Mouse (Mus musculus): ENCODE results near the gene Cep128.
A peak's percentile ranks its signal among the peaks of the same experiment; 100 is the strongest.
"Not testable (repeated sequence)": the region's sequence is repeated elsewhere in the genome, so short reads cannot be mapped to it uniquely, and the experiment has no call there.

Gene Cep128

DNA sequence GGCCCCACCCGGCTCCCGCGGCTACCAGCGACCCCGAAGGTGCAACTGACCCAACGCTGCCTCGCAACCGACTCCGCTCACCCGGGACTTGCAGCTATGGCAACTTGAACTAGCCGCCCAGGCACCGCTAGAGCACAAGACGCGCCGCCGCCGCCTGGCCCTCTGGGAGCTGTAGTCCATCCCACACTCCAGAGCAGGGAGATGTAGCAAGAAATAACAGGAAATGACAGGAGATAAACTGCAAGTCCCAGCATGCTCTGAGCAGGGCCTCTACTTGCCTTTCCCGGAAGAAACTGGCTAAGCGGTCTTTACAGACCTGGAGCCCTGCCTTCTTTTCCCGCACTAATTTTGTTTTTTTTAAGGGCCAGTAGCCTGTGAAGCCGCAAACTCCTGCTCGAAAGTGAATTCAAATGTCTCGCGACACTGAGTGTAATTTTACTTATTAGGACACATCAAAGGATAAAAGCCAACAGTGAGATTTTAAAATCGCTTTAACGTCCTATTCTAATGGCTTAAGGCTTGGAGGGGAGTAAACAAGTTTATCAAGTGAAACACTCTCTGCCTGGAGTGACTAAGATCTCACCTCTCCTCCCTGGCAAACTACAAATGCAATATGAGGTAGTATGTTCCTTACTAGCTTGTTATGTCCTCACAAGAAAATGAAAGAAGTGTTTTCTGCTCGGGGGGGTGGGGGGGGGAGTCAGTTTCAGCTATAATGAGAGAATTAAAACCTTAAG is at the start of gene Cep128, which contains the start of gene Tshr:
Gene Cep128, minus strand, starts transcription at position 129 of the 737 bp plus-strand sequence.
Gene Tshr, plus strand, starts transcription at position 283 of the 737 bp plus-strand sequence.
- peak; percentile 96 for DNase-seq (ENCODE audit: low spot score)

DNA sequence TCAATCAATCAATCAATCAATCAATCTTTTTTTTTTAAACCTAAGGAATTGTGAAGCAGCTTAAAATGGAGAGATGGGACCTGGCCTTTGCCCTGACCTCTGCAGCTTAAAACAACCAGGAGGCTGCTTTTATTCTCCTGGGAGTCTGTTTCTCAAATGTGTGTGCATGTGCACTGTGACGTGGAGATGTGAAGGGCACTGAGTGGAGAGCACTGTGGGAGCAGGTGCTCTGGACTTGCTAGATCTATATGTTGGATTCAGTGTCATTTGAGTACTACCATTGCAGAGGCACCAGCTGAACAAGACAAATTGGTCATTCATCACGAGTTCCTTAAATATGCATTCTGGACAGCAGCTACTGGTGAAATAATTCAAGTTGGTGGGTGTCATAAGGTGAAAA is 42.9 kb upstream of the Cep128 start:
- DNase-seq (ENCODE audit: low spot score): no peak

DNA sequence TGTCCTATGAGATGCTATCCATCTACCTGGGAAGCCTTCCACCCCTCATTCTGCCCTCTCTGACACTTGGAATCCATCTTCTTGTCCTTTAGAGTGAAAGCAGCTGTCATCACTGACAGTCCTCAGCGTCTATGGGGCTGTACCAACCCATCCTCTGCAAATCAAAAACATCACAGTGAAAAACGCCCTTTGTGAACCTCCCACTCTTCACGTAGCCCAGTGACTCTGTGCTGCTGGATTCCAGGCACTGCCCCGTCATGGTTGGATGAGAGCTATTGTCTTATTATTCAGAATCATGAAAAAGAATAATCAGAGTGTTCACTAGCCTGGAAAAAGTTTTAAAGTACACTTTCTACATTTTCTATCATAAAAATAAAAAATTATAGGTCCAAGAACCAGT is 42.3 kb upstream of the Cep128 start:
- no peak for DNase-seq (ENCODE audit: low spot score)

- peak; percentile 17 for DNase-seq (ENCODE audit: low spot score)
Observed at GRCm38 (mm10) chr12:91423125-91423820, 39.1 kb upstream of the Cep128 start.

- no peak for DNase-seq (ENCODE audit: low spot score)
Observed at GRCm38 (mm10) chr12:91421272-91421671, 37.1 kb upstream of the Cep128 start.

DNA sequence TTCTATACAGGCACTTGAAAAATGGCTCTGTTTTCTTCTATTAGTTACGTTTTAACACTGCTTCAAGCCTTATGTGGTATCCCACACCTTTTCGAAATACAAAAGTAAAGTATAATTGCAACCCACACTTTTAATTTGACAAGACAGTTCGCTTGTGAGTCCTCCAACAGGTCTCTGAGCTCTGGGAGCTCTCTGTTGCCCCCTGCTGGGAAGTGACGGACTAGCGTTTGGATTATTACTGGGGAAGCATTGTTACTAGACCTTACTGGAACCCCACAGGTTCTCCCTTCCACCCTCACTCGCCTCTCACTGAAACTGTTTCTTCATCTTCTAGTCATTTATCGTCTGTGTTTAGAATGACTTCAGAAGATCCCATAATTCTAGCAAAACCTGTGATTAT is 34.6 kb upstream of the Cep128 start:
- DNase-seq (ENCODE audit: low spot score): peak; percentile 37

DNA sequence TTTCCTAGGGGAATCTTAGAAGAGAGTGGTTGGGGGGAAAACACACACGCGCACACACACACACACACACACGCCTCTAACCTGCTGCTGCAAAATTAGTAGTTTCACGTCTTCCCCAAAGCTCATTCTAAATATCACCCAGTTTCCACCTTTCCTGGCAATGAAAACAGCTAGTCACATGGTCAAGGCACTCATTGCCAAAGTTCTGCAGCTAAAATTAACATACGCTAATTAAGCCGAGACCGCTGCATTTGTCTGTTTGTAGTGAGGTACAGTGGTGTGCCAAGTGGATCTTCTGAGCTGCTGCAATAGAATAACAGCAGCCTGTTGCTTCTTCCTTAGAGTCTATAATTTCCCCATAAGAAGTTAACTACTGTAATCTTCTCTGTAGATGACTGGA is 32.6 kb upstream of the Cep128 start:
- DNase-seq (ENCODE audit: low spot score): no peak

GRCm38 (mm10) chr12:91415112-91415511 is 30.9 kb upstream of the Cep128 start:
- DNase-seq (ENCODE audit: low spot score): no peak

DNA sequence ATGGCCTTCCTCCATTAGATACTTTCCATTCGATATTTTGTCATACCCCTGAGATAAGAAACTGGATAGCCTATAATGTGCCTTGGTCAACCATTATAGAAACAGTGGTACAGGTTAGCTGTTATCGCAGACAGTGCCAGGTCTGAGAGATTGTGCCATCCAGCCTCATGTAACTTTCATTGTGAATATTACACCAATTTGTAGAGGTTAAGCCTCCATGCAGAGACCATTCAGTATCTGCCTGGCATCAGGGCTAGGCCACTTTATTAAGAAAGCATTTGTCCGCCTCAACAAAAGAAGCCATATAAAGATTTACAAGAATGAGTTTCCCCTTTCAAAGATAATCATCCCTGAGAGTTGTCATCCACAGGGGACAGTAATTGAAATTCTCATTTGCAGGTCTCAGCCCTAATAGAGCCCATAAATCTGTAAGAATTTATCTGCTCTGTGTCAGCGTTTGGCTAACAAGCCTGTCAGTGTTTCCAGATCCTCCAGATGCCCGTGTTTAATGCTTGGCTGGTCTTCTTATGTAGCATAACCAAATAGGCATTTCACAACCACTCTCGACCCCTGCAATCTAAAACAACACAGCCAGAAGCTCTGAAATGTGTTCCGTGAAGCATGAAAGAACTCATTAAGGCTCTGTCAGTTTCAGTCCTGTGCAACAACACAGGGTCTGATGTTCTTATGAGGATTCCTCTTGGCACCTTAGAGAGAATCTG is 28.4 kb upstream of the Cep128 start:
- no peak for DNase-seq (ENCODE audit: low spot score)

DNA sequence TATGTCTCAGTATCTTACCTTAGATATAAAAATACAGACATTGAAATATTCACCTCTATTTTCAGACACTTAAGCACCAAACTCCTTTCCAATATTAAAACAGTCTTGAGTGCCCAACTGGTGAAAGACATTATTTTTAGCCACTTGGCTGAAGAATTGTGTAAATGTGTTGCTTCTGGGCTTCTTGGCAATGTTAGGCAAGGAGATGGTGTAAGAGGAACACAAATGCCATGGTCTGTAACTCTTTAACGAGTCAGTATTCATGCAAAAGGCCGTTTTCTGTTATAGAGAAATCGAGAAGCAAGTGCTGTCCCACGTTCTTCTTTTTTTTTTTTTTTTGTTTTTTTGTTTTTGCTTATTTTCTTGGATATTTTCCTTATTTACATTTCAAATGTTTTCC is 26.1 kb upstream of the Cep128 start:
- DNase-seq (ENCODE audit: low spot score): no peak

- DNase-seq (ENCODE audit: low spot score): no peak
Observed at GRCm38 (mm10) chr12:91401049-91401352, 16.8 kb upstream of the Cep128 start.

DNA sequence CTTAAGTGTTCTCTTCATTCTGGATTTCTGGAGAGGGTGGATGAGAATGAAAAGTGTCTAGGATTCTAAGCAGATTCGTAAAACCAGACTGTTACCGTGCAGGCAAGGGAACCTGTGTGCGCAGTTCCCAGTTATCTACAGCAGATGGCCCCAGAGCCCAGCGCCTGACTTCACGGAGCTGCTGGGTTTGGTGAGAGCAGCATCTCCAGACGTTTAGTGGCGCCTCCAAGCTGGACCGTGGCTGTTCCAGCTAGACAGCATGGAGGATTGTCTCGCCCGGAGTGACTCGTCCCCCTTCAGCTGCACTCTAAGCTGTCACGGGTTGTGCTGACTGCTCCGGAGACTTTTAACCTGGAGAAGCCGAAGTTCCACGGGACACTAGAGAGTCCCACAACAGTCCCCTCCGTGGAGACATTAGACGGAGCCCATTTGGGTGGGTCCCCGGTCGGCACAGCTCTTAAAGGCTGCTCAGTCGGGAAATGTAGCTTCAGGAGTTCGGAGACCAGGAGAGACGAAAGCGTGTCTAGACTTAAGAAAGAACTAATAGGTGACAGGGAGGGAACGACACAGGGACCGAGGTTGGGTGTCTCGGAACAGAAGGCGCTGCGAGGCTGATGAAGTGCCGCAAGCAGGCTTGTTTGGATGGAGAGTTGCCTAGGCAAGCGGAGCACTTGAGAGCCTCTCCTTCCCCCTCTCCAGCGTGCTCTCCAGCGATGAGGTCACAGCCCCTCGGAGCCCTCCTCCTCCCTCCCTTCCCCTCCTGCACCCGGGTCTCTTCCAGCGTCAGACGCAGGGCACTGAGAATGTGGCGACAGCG is 16.2 kb upstream of the Cep128 start:
- peak; percentile 49 for DNase-seq (ENCODE audit: low spot score)

- no peak for DNase-seq (ENCODE audit: low spot score)
Observed at GRCm38 (mm10) chr12:91383516-91384264, 519 bp downstream of the Cep128 start.

DNA sequence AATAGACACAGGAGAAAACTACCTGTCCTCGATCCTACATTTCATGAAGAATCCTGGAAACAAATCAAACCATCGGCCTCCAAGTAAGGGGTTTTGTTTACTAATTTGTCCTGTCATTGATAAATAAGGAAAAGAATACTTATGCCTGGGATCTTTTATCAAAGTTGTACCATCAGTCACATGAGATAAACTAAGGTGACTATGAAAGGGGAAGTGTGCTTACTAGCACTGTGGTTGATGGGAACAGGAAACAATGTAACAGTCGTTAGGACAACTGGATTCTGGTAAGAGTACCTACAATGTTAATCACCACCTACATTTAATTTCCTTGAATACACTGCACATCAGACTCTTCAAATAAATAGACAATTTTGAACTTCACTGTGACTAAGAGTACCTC is 15.0 kb downstream of the Cep128 start:
- no peak for DNase-seq (ENCODE audit: low spot score)

DNA sequence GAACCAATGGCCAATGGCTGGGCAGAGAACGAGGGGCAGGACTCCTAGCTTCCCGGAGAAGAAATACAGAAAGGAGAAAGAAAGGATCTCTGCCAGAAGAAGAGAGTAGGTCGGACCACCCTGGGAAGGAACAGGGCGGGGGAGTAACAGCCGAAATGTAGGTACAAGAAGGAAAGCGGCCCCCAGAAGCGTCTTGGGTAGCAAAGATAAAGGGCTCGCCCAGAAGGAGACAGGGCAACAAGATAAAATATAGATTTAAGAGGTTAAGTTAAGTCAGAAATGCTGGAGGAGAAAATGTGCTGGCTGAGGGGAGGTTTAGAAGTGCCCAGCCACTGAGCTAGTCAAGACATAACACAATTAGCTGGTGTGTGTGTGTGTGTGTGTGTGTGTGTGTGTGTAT is 30.4 kb downstream of the Cep128 start:
- DNase-seq (ENCODE audit: low spot score): no peak

DNA sequence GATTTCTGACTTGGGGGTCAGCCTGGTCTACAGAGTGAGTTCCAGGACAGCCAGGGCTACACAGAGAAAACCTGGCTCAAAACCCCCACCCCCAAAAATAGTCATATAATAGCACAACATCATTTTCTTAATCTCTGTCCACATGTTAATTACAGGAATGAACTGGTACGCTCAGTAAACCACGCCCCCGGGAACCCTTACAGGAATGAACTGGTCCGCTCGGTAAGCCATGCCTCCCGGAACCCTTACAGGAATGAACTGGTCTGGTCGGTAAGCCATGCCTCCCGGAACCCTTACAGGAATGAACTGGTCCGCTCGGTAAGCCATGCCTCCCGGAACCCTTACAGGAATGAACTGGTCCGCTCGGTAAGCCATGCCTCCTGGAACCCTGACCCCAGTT is 45.6 kb downstream of the Cep128 start:
- DNase-seq (ENCODE audit: low spot score): not testable (repeated sequence)

GRCm38 (mm10) chr12:91327527-91327926 is 56.7 kb downstream of the Cep128 start:
- DNase-seq (ENCODE audit: low spot score): no peak

DNA sequence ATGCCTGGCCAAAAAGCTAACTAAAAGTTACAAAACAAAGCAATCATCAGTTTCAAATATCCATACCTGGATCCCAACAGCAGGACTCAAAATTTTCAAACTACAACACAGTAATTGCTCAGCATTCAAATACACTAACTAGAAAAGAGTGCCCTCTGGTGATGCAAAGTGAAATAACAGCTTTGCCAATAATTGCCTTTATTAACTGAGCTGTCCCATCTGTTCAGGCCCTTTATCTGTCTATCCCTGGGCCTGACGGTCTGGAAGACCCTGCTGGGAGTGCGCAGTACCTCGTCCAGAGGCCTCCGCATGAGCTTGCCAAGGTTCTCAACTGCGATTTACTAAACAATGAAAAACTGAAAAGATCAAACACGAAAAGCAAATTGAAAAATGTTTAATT is 58.1 kb downstream of the Cep128 start:
- peak; percentile 26 for DNase-seq (ENCODE audit: low spot score)

- DNase-seq (ENCODE audit: low spot score): no peak
Observed at GRCm38 (mm10) chr12:91315026-91315425, 69.2 kb downstream of the Cep128 start.

DNA sequence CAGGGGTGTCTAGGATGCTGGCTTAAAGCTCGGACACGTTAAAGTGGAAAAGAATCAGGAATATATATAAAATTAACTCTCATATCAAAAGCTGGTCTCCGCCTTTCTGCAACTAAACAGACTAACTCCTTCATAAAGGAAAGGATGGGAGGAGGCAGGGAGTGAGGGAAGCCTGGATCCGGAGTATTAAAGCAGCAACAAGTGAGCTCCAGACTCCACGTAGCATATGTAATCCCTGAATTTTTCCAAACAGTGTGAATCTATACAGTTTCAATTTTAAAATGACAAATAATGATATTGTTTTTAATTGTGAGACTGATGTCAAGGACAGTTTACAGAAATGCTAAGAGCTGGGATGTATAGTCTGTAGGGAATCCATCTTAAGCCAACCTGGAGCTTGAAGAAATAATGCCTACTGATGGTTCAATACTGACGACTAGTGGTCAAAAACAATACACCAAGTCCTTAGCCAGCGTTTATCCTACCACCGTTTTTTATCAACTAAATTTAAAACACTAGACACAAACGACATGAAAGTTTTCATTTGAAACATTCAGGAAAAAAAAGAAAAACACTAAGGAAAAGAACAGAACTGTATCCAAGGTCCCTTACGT is 70.1 kb downstream of the Cep128 start:
- DNase-seq (ENCODE audit: low spot score): peak; percentile 10

- no peak for DNase-seq (ENCODE audit: low spot score)
Observed at GRCm38 (mm10) chr12:91312591-91312990, 71.6 kb downstream of the Cep128 start.
